Mouse (Mus musculus) kidney, adult 18-20 months (tissue): ENCODE results near the gene Gm8108.
"Not testable (repeated sequence)": the region's sequence is repeated elsewhere in the genome, so short reads cannot be mapped to it uniquely, and the experiment has no call there.

Source experiments
- DNase-seq: peaks from one replicate; pipeline ENCODE4 v3.0.0; 2021

The Gm8108 gene

GRCm38 (mm10) chr14:4110426-4110825, at the start of gene Gm8108:
Gene Gm8108, plus strand, starts transcription at chr14:4110526.
- peak; percentile 3 for DNase-seq

- not testable (repeated sequence) for DNase-seq
Measured at GRCm38 (mm10) chr14:4083820-4084219, 26.5 kb upstream of the Gm8108 start, which contains the start of gene Gm3115. Gene Gm3115, plus strand, starts transcription at chr14:4084120.

- DNase-seq: not testable (repeated sequence)
Measured at GRCm38 (mm10) chr14:4141646-4142045, 31.3 kb downstream of the Gm8108 start.

- DNase-seq: not testable (repeated sequence)
Measured at GRCm38 (mm10) chr14:4164730-4165129, 54.4 kb downstream of the Gm8108 start, which contains the start of gene Gm3127. Gene Gm3127, plus strand, starts transcription at chr14:4165030.

- DNase-seq: not testable (repeated sequence)
Measured at GRCm38 (mm10) chr14:4182030-4182429, 71.7 kb downstream of the Gm8108 start.
